Mouse (Mus musculus): ENCODE data around the gene Klk1b1. TPM values are rescaled to one million over a fixed set of nuclear protein-coding genes. Genes with fewer than 3 reads are reported as not detected.

Klk1b1 gene
- total RNA-seq (2023): not detected

GRCm38 (mm10) chr7:43966451-43966850 lies at the start of gene Klk1b1:
Gene Klk1b1, plus strand, starts transcription at chr7:43966751.

DNA sequence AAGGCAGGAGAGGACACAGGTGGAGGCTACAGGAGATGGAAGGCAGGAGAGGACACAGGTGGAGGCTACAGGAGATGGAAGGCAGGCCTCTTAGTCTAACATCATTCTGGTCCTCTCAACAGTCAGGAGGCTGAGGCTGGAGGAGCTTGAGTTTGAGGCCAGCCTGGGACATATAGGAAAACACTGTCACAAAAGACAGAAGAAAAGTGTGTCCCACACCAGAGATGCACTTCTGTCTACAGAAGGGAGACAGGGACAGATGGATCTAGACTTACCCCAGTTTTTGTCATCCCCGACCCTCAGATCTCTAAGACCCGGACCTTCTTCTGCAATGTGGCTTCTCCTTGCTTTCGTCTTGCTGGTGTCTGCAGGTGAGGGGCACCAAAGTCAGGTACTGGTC lies 33.1 kb upstream of the Klk1b1 start, which contains the start of gene Klk15:
Klk15 (plus strand) TSS at position 301 of the 400 bp plus-strand sequence.

DNA sequence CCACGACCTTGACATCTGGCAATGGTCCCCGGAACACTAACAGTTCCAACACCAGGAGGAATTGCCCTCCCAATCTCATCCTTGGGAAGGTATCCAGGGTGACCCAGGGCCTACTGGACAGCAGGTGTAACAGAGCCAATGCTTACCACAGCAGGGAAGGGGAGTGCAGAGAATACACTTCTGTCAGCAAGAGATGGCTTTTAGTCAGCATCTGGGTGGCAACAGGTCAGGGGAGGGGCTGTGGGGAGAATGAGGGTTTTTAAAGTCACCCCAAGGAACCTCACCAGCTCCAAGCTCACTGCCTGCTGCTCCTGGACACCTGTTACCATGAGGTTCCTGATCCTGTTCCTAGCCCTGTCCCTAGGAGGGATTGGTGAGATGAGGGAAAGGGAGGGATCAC lies 16.2 kb upstream of the Klk1b1 start, which contains the start of gene Klk1b8:
Klk1b8 (plus strand) TSS at position 301 of the 400 bp plus-strand sequence.

DNA sequence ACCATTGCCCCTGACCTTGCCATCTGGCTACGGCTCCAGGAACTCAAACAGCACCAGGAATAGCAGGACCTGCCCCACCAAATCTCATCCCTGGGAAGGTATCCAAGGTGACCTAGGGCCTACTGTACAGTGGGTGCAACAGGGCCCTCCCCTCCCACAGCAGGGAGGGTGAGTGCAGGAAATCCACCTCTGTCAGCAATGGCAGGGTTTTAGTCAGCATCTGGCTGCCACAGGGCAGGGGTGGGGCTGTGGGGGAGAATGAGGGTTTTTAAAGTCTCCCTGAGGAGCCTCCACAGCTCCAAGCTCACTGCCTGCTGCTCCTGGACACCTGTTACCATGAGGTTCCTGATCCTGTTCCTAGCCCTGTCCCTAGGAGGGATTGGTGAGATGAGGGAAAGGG lies 9.2 kb downstream of the Klk1b1 start, which contains the start of gene Klk1b9:
Klk1b9 (plus strand) TSS at position 301 of the 400 bp plus-strand sequence.

GRCm38 (mm10) chr7:43995577-43995976 lies 29.0 kb downstream of the Klk1b1 start, which contains the start of gene Klk1b11:
Gene Klk1b11, plus strand, starts transcription at chr7:43995877.

DNA sequence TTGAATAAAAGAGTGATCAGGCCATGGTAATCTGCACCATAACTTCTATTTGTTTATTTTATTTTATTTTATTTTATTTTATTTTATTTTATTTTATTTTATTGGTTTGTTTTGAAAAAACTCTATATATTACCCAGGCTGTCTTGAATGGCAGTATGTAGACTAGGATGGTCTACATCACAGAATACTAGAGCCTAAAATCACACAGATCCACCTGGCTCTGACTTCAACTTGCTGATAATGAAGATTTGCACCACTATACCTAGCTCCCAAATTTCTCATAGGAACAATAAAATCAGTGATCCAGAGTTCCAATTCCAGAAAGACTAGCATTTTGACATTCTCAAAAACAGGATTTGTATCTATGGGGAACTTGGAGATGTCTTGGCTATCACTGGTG lies 45.3 kb downstream of the Klk1b1 start, which contains the start of gene Klk1b26:
Klk1b26 (plus strand) TSS at position 301 of the 400 bp plus-strand sequence.

Other genes with a start within 250 kb of the Klk1b1 start
- gene Klk12, start 197.9 kb upstream of the Klk1b1 start, total RNA-seq (2023): not detected
- gene Klk11, start 192.1 kb upstream of the Klk1b1 start, total RNA-seq (2023): not detected
- gene Klk10, start 185.7 kb upstream of the Klk1b1 start, total RNA-seq (2023): not detected
- not detected for gene Klk9, start 174.9 kb upstream of the Klk1b1 start, total RNA-seq (2023)
- gene Klk8, start 169.2 kb upstream of the Klk1b1 start, total RNA-seq (2023): 100 to 1,000 TPM; 182 to 192 TPM
- gene Klk7, start 155.5 kb upstream of the Klk1b1 start, total RNA-seq (2023): 1 to 10 TPM in 1 of 2 experiments, under 1 TPM in 1; 0.76 to 1.3 TPM
- not detected for gene Klk6, start 142.3 kb upstream of the Klk1b1 start, total RNA-seq (2023)
- gene Klk5, start 124.8 kb upstream of the Klk1b1 start, total RNA-seq (2023): not detected
- gene Klk4, start 85.6 kb upstream of the Klk1b1 start, total RNA-seq (2023): not detected
- not detected for gene Klk15, start 33.0 kb upstream of the Klk1b1 start, total RNA-seq (2023)
- gene Klk1b8, start 16.1 kb upstream of the Klk1b1 start, total RNA-seq (2023): not detected
- 1 to 10 TPM in 1 of 2 experiments, not detected in 1; 1.1 TPM for gene Klk1b9, start 9.3 kb downstream of the Klk1b1 start, total RNA-seq (2023)
- gene Klk1b11, start 29.1 kb downstream of the Klk1b1 start, total RNA-seq (2023): not detected
- gene Klk1b26, start 45.4 kb downstream of the Klk1b1 start, total RNA-seq (2023): not detected
- 1 to 10 TPM in 1 of 2 experiments, not detected in 1; 1.1 TPM for gene Klk1b27, start 85.5 kb downstream of the Klk1b1 start, total RNA-seq (2023)
- gene Klk1b21, start 135.6 kb downstream of the Klk1b1 start, total RNA-seq (2023): not detected
- gene Klk1b22, start 145.9 kb downstream of the Klk1b1 start, total RNA-seq (2023): not detected
- not detected for gene Klk1b16, start 170.0 kb downstream of the Klk1b1 start, total RNA-seq (2023)
- not detected for gene Klk1b24, start 221.5 kb downstream of the Klk1b1 start, total RNA-seq (2023)
- gene Klk1b3, start 231.4 kb downstream of the Klk1b1 start, total RNA-seq (2023): not detected
- not detected for gene Klk1b4, start 240.7 kb downstream of the Klk1b1 start, total RNA-seq (2023)
- gene Klk1b5, start 249.2 kb downstream of the Klk1b1 start, total RNA-seq (2023): not detected

Measured in T-cell, adult 66 days (primary cell).